Mouse (Mus musculus) olfactory bulb, adult 2 months (tissue): ENCODE measurements around the gene Hist1h4f. TPM values are rescaled to one million over a fixed set of nuclear protein-coding genes. Genes with fewer than 3 reads are reported as not detected.
"Not testable (repeated sequence)": the region's sequence is repeated elsewhere in the genome, so short reads cannot be mapped to it uniquely, and the experiment has no call there.

Experiments used
- H3K27ac ChIP-seq: fragments of 200-500 bp; 2 replicates; pipeline ENCODE4 v1.5.1; 2012; ENCODE audit warnings: low read depth, low read length; ENCODE audit not compliant: insufficient read depth
- H3K4me1 ChIP-seq: fragments of 200-500 bp; 2 replicates; pipeline ENCODE4 v1.6.1; 2012; ENCODE audit warnings: low read length; ENCODE audit not compliant: control insufficient read depth, insufficient read depth
- H3K4me3 ChIP-seq: fragments of 200-500 bp; 2 replicates; pipeline ENCODE4 v1.5.1; 2012; ENCODE audit warnings: mild to moderate bottlenecking, low read depth, low read length, moderate library complexity; ENCODE audit not compliant: insufficient read depth
- CTCF ChIP-seq: fragments of 200-500 bp; IDR thresholded peaks from 2 replicates; pipeline ENCODE4 v1.5.1; 2012; ENCODE audit warnings: low read depth, mild to moderate bottlenecking, low read length, moderate library complexity; ENCODE audit not compliant: insufficient read depth
- POLR2A ChIP-seq: fragments of 200-500 bp; IDR thresholded peaks from 2 replicates; pipeline ENCODE4 v1.6.1; 2012; ENCODE audit warnings: mild to moderate bottlenecking, low read depth, low read length, moderate library complexity; ENCODE audit not compliant: insufficient read depth
- WGBS: fragments of 180-500 bp; shearing (Covaris S2); methylation state at CpG from one replicate; pipeline ENCODE4 v1.1.7; 2018; 5-methylcytosine and 5-hydroxymethylcytosine counted together
- polyA plus RNA-seq: library from polyadenylated mRNA; stranded (reverse); fragments of >200 nt; gene quantifications from 2 replicates; pipeline ENCODE4 v1.2.4, GENCODE M21; 2012; ENCODE audit warnings: low replicate concordance; ENCODE audit not compliant: missing spikeins, insufficient read depth, insufficient read length

Gene Hist1h4f
- polyA plus RNA-seq, 1 experiment: not detected

- no peak overlapping the region for H3K4me3 ChIP-seq
- TF ChIP-seq POLR2A (no peak), CTCF (no peak)
- 25% methylated on average over 2 of the region's 2 CpGs for WGBS
- H3K4me1 ChIP-seq: peaks cover 6% of the 10 kb centered on the region
- H3K27ac ChIP-seq: no peak overlapping the region
Observed at GRCm38 (mm10) chr13:23572218-23573033, 21.0 kb upstream of the Hist1h4f start.

GRCm38 (mm10) chr13:23571504-23572217, 20.2 kb upstream of the Hist1h4f start:
- under 1% methylated on average over 17 of the region's 34 CpGs for WGBS
- peak overlapping the region; percentile 96 for H3K27ac ChIP-seq
- peak overlapping the region; percentile 54 for H3K4me3 ChIP-seq
- H3K4me1 ChIP-seq: not testable (repeated sequence)

DNA sequence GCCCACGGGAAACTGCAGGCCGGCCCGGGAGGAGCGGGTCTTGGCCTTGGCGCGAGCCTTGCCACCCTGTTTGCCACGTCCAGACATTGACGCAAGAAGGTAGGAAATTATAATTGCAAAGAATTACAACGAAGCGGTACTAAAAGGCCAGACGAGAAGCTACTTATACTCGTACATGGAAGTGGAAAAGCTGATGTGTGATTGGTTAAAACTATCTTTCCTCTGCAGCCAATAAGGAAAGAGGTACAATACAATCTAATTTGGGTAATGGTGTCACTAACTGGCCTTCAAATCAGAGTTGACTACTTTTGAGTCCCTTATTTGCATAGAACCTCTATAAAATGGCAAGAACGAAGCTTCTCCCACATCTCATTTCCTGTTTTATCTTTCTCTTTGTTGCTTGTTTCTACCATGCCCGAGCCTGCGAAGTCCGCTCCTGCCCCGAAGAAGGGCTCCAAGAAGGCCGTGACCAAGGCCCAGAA, 19.6 kb upstream of the Hist1h4f start, which contains the start of the genes Hist1h2ae and Hist1h2bg:
Gene Hist1h2ae (minus strand): TSS at position 199 of the 482 bp plus-strand sequence.
Gene Hist1h2bg (plus strand): TSS at position 375 of the 482 bp plus-strand sequence.
- Histone ChIP-seq H3K4me3 (peak within 1 kb of the TSS; percentile 54), H3K4me1 (peaks cover 6% of the 10 kb centered on the region), H3K27ac (peak within 1 kb of the TSS; percentile 96)
- no peak for TF ChIP-seq CTCF
- 0% methylated on average over 18 of the region's 18 CpGs for whole genome bisulfite sequencing

DNA sequence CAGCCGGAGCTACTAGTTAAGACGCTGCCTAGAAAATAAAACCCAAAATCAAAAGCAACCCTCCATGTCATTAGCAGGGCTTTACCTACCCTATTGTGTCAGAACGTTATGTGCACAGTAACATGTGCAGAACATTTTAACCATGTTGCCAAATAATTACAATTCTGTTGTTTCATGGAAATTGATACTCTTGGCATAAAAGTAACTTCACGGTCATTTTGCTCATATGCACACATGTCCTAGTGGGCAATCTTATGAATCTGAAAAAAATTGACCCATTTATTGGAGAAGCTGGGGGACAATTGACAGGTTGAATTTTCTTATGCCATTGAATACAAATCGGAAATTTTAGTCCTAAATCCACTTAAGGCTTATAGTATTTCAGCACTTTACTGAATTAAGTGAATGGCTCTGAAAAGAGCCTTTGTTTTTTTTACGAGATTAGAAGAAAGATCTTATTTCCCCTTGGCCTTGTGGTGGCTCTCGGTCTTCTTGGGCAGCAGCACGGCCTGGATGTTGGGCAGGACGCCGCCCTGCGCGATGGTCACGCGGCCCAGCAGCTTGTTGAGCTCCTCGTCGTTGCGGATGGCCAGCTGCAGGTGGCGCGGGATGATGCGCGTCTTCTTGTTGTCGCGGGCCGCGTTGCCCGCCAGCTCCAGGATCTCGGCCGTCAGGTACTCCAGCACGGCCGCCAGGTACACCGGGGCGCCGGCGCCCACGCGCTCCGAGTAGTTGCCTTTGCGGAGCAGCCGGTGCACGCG, 19.0 kb upstream of the Hist1h4f start:
- peak overlapping the region; percentile 52 for H3K4me3 ChIP-seq
- peak overlapping the region; percentile 89 for H3K27ac ChIP-seq
- not testable (repeated sequence) for H3K4me1 ChIP-seq
- WGBS: under 1% methylated on average over 27 of the region's 41 CpGs

GRCm38 (mm10) chr13:23564482-23564881, 13.0 kb upstream of the Hist1h4f start:
- WGBS: 87% methylated on average over 2 of the region's 2 CpGs
- TF ChIP-seq POLR2A (no peak), CTCF (no peak)

DNA sequence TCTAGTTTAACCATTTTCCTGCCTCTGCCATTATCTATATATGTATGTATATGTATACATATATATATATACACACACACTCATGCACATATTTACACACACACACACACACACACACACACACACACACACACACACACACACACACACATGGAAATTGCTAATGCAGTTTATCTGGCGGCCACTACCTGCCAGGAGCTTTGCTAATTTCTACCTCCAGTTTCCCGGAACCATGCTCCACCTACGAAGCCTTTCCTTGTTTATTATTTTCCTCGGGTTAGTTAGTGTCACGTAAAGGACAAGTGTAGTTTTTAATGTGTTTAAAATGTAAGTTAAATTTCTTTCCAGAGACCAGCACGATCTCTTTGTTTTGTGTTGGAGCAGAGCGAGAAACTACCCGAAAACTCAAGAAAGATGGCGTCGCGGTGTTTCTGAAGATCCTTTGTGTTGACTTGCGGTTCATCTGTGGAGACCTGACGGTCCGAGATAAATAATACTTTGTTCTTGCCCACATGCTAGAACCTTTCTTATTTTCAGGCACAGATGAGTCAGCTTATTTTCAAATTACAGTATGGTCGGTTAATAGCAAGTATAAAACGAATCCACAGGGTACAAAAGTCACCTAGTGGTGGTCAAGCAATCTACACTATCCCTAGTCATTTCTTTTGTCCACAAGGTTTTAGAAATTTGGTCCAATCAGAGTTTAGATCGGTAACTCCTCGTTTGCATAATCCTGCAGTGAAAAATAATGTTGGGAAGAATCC, 11.4 kb upstream of the Hist1h4f start:
- 1% methylated on average over 18 of the region's 18 CpGs for WGBS
- peak overlapping the region; percentile 36 for H3K4me3 ChIP-seq
- H3K27ac ChIP-seq: peak overlapping the region; percentile 96
- no peak for TF ChIP-seq POLR2A
- TF ChIP-seq CTCF: no peak
- no peaks in the 10 kb centered on the region for H3K4me1 ChIP-seq

More at GRCm38 (mm10) chr13:23564482-23564881, 13.0 kb upstream of the Hist1h4f start:
- Histone ChIP-seq H3K4me1 (no peaks in the 10 kb centered on the region), H3K27ac (no peak overlapping the region), H3K4me3 (no peak overlapping the region)

- Histone ChIP-seq H3K4me3 (peak within 1 kb of the TSS; percentile 89), H3K27ac (peak within 1 kb of the TSS; percentile 96)
- WGBS: under 1% methylated on average over 59 of the region's 67 CpGs
- peak; percentile 98 for TF ChIP-seq POLR2A
- not testable (repeated sequence) for H3K4me1 ChIP-seq
Observed at GRCm38 (mm10) chr13:23561883-23562659, 10.6 kb upstream of the Hist1h4f start, which contains the start of gene Hist1h3e. TSS of gene Hist1h3e (minus strand) at chr13:23562369.

- H3K27ac ChIP-seq, H3K4me1 ChIP-seq: not testable (repeated sequence)
- H3K4me3 ChIP-seq: peak overlapping the region; percentile 89; the same call in 1 of the 2 replicates
- 0% methylated on average over 2 of the region's 5 CpGs for WGBS
Observed at GRCm38 (mm10) chr13:23561531-23561882, 10.1 kb upstream of the Hist1h4f start.

GRCm38 (mm10) chr13:23560699-23561098, 9.3 kb upstream of the Hist1h4f start:
- not testable (repeated sequence) for H3K4me1 ChIP-seq, H3K27ac ChIP-seq, H3K4me3 ChIP-seq
- 20% methylated on average over 2 of the region's 2 CpGs for WGBS
